Mouse (Mus musculus) heart, embryonic 13.5 days (tissue): ENCODE results near the gene Serpina5. TPM values are rescaled to one million over a fixed set of nuclear protein-coding genes. Genes with fewer than 3 reads are reported as not detected.

Experiments
- ATAC-seq: fragments of 200-750 bp; cut with Nextera tagmentation; 2 replicates; pipeline ENCODE4 v1.8.0; 2017; ENCODE audit warnings: moderate TSS enrichment; ENCODE audit not compliant: insufficient number of reproducible peaks, low FRiP score, low TSS enrichment; ENCODE audit errors: extremely low read depth
- H3K27ac ChIP-seq: fragments of 300-500 bp; sonication (generic); replicated peaks from 2 replicates; pipeline ENCODE4 v1.5.1; 2015; ENCODE audit warnings: moderate library complexity, mild to moderate bottlenecking, inconsistent platforms
- H3K27me3 ChIP-seq: fragments of 300-500 bp; sonication (generic); replicated peaks from 2 replicates; pipeline ENCODE4 v1.6.1; 2015; ENCODE audit warnings: mild to moderate bottlenecking, inconsistent platforms
- H3K36me3 ChIP-seq: fragments of 300-500 bp; sonication (generic); 2 replicates; pipeline ENCODE4 v1.6.1; 2015; ENCODE audit warnings: mild to moderate bottlenecking, inconsistent platforms
- H3K4me1 ChIP-seq: fragments of 300-500 bp; sonication (generic); 2 replicates; pipeline ENCODE4 v1.6.1; 2015; ENCODE audit warnings: inconsistent platforms
- H3K4me2 ChIP-seq: fragments of 300-500 bp; sonication (generic); 2 replicates; pipeline ENCODE4 v1.6.1; 2015; ENCODE audit warnings: inconsistent platforms, mild to moderate bottlenecking, moderate library complexity
- H3K4me3 ChIP-seq: fragments of 300-500 bp; sonication (generic); 2 replicates; pipeline ENCODE4 v1.5.1; 2015; ENCODE audit warnings: moderate library complexity, mild to moderate bottlenecking, inconsistent platforms
- H3K9ac ChIP-seq: fragments of 300-500 bp; sonication (generic); 2 replicates; pipeline ENCODE4 v1.6.1; 2015; ENCODE audit warnings: inconsistent platforms, mild to moderate bottlenecking, moderate library complexity
- H3K9me3 ChIP-seq: fragments of 300-500 bp; sonication (generic); 2 replicates; pipeline ENCODE4 v1.6.1; 2016; ENCODE audit warnings: inconsistent platforms
- WGBS: fragments of 180-500 bp; shearing (Covaris S2); methylation state at CpG from one replicate; pipeline ENCODE4 v1.1.7; 2015; ENCODE audit warnings: mixed read lengths; 5-methylcytosine and 5-hydroxymethylcytosine counted together
- polyA plus RNA-seq: library from polyadenylated mRNA; unstranded; fragments of >200 nt; fragmentation: Nextera tagmentation; extraction: Ambion mirVana; gene quantifications from 2 replicates; pipeline ENCODE4 v1.2.1, GENCODE M21; 2015

Gene Serpina5
- polyA plus RNA-seq, 1 experiment from 2014 or later: not detected

DNA sequence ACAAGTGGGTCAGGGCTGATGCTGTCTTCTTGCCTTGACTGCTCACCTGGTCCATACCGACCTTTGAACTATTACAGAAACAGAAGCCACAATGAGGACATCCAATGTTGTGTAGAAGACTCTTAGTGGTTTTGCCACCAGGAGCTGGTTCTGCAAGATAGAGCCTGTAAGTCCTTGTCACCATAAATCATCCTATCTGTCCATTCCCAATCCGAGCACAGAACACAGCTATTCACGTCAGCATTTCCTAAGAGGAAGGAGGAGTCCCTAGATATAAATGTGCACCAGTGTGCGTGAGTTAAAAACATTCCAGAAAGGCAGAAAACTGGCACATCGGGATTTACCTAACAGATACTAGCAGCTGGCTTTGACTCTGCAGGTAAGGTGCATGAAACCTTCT lies 26.8 kb downstream of the Serpina5 start, which contains the start of gene Serpina3b:
TSS of gene Serpina3b (plus strand) at position 301 of the 400 bp plus-strand sequence.
- ATAC-seq: no peak
- Histone ChIP-seq H3K27me3 (no peaks in the 10 kb centered on the region; the same call in none of the 2 replicates), H3K4me1 (peaks cover 33% of the 10 kb centered on the region), H3K36me3 (no peaks in the 10 kb centered on the region), H3K4me3 (no peak within 1 kb of the TSS), H3K4me2 (no peak within 1 kb of the TSS), H3K9ac (no peak within 1 kb of the TSS), H3K27ac (no peak within 1 kb of the TSS), H3K9me3 (no peaks in the 10 kb centered on the region)
- WGBS: 72% methylated on average over 5 of the region's 5 CpGs

DNA sequence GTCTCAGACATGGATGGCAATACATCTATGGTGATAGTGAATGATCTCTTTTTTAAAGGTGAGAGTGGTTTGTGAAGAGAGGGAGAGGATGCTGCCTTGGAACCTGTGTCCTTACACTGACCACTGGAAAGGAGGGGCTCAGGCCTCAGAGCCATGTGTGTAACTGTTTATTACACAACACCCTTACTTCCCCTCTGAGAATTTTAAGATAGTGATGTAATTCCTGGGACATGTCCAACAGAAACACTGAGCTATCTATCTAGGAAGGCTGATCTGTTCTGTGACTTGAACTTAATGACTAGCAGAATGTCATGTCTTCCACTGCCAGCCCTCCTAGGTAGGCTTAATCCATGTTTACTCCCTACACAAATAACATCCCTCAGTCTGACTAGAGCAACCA lies 30.1 kb downstream of the Serpina5 start:
- H3K27me3 ChIP-seq: no peaks in the 10 kb centered on the region; the same call in none of the 2 replicates
- peaks cover 14% of the 10 kb centered on the region; the same call in 1 of the 2 replicates for H3K4me1 ChIP-seq
- no peak for ATAC-seq
- no peak overlapping the region for H3K4me3 ChIP-seq
- no peaks in the 10 kb centered on the region for H3K36me3 ChIP-seq
- H3K9me3 ChIP-seq: no peaks in the 10 kb centered on the region
- peak overlapping the region; percentile 43 for H3K27ac ChIP-seq
- H3K9ac ChIP-seq: no peak overlapping the region
- no peak overlapping the region for H3K4me2 ChIP-seq

DNA sequence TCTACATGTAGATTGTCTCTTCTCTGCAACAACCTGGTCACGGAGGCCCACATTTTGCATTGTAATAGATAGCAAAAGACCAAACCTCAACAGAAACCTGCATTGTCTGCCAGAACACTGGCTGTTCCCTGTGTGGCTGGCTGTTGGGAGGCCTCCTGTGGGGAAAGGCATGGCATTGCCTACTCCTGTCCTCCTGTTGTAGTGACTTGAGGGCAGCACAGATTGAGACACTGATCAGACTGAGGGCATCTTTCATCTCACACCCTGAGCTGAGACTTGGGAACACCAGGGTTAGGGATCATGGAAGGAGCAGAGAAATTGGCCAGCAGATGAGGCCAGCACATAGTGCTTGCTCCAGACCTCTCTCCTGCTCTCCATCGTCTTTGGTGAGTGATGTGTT lies 37.3 kb downstream of the Serpina5 start:
- Histone ChIP-seq H3K9me3 (no peaks in the 10 kb centered on the region), H3K4me3 (no peak overlapping the region), H3K36me3 (no peaks in the 10 kb centered on the region), H3K9ac (no peak overlapping the region), H3K4me1 (no peaks in the 10 kb centered on the region), H3K4me2 (no peak overlapping the region), H3K27me3 (peaks cover 5% of the 10 kb centered on the region; the same call in 1 of the 2 replicates), H3K27ac (no peak overlapping the region)
- WGBS: 78% methylated on average over 2 of the region's 2 CpGs
- ATAC-seq: no peak

DNA sequence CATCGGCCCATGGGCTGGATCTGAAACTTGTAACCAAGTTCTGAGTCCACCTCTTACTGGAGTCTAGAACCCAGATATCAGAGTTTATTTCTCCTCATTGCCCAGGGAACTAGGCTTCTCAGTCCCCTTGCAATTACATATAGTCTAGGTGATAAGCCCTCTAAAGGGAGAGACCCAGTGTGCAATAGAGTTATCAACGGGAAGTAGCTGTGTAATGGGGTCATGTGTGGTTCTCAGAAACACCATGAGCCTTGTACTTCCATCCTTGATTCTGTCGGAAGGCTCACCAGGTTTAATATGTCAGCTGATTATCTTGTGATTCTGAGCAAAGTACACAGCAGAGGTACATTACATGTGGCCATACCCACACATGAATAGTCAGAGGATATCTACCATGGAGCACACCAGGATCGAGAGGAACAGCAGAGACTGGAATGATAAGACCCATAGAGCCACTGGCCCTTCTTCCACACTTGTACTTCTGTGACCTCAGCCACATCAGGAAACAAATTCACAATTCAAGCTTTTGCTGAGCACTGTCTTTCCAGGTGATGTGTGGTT lies 39.7 kb downstream of the Serpina5 start:
- Histone ChIP-seq H3K27ac (no peak overlapping the region), H3K4me1 (no peaks in the 10 kb centered on the region), H3K4me2 (no peak overlapping the region), H3K27me3 (peaks cover 5% of the 10 kb centered on the region; the same call in 1 of the 2 replicates), H3K4me3 (no peak overlapping the region), H3K36me3 (no peaks in the 10 kb centered on the region), H3K9ac (no peak overlapping the region), H3K9me3 (no peaks in the 10 kb centered on the region)
- ATAC-seq: no peak
- WGBS: 76% methylated on average over 4 of the region's 4 CpGs

DNA sequence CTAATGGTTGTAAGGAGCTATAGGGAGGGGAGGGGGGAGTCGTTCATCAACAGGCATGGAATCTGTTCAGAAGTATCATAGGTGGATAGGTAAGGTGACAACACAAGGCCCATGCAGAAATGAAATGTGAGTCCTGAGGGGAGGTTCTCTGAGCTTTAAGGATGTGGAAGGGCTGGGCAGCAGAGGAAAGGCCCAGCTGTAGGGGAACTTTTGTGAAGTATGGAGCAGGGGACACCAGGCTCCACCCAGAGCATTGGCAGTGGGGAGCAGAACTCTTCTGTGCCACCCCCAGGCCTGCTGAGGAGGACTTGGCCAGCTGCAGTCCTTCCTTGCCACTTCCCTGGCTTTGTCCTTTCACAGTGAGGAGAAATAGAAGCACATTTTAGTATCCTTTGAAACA lies 40.6 kb downstream of the Serpina5 start:
- WGBS: 81% methylated on average over 1 of the region's 1 CpGs
- Histone ChIP-seq H3K4me1 (no peaks in the 10 kb centered on the region), H3K9ac (no peak overlapping the region), H3K27ac (no peak overlapping the region), H3K4me2 (no peak overlapping the region), H3K4me3 (no peak overlapping the region), H3K36me3 (no peaks in the 10 kb centered on the region), H3K9me3 (no peaks in the 10 kb centered on the region), H3K27me3 (peaks cover 5% of the 10 kb centered on the region; the same call in 1 of the 2 replicates)
- ATAC-seq: no peak

DNA sequence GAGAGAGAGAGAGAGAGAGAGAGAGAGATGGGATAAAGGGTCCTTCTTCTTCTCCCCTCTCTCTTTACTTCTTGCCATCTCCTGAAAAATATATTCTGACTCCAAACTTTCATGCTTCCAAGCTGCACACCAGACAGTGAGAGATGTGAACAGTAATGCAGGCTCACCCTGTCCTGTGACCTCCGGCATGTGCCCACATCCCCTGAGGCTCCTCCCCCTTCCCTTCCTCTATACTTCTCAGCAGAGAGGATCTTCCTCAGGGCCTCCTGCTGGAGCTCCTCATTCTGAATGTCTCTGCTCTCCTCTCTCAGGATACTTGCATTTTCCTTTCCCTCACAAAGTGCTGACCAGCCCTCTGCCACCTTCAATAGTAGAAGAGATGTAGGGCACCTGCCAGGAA lies 41.5 kb downstream of the Serpina5 start:
- 59% methylated on average over 1 of the region's 1 CpGs for WGBS
- H3K4me2 ChIP-seq: no peak overlapping the region
- no peak overlapping the region for H3K4me3 ChIP-seq
- no peak for ATAC-seq
- no peak overlapping the region for H3K9ac ChIP-seq
- no peaks in the 10 kb centered on the region for H3K4me1 ChIP-seq
- no peak overlapping the region for H3K27ac ChIP-seq
- no peaks in the 10 kb centered on the region for H3K9me3 ChIP-seq
- H3K36me3 ChIP-seq: no peaks in the 10 kb centered on the region
- H3K27me3 ChIP-seq: peaks cover 5% of the 10 kb centered on the region; the same call in 1 of the 2 replicates

DNA sequence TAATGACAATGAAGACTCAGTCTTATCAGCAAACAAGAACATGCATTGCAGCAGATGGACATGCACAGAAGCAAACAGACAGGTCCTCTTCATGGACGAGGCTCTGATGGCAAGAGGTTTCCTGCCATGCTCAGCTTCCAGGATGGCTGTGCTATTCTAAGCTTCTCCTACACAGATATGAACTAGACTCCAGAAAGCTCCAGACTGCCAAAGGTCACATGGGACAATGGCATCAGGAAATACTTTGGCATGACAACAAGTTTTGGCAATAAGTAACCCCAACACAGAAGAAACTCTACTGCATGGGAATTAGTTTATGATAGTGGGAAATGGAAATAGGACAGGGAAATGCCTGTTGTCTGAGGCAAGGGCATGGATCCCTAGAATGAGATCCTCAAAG lies 42.4 kb downstream of the Serpina5 start:
- no peak for ATAC-seq
- Histone ChIP-seq H3K36me3 (no peaks in the 10 kb centered on the region), H3K4me2 (no peak overlapping the region), H3K9ac (no peak overlapping the region), H3K4me3 (no peak overlapping the region), H3K27me3 (peaks cover 5% of the 10 kb centered on the region; the same call in 1 of the 2 replicates), H3K27ac (no peak overlapping the region), H3K4me1 (no peaks in the 10 kb centered on the region), H3K9me3 (no peaks in the 10 kb centered on the region)
- 36% methylated on average over 1 of the region's 1 CpGs for WGBS

DNA sequence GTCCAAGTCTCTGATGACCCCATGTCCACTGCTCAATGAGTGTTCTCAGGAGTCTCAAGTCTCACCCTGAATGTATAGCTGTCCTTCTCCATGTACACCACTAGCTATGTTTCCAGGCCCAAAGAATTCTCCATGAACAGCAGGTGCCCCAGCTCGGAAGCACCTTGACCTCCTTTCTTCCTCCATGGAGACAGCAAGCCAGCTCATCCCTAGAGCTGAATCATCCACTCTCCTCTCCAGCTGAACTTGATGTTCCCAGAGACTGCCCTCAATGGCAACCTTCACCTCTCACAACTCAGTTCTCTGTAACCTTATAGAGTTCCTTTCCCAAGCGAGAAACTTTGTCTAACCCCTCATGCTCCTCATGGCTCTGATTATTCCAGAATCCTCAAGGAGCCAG lies 44.7 kb downstream of the Serpina5 start:
- no peak overlapping the region for H3K4me3 ChIP-seq
- ATAC-seq: no peak
- 61% methylated on average over 2 of the region's 2 CpGs for WGBS
- no peaks in the 10 kb centered on the region for H3K36me3 ChIP-seq
- H3K4me1 ChIP-seq: no peaks in the 10 kb centered on the region
- no peak overlapping the region for H3K27ac ChIP-seq
- no peak overlapping the region for H3K4me2 ChIP-seq
- H3K9ac ChIP-seq: no peak overlapping the region
- H3K9me3 ChIP-seq: no peaks in the 10 kb centered on the region
- no peaks in the 10 kb centered on the region; the same call in 1 of the 2 replicates for H3K27me3 ChIP-seq

DNA sequence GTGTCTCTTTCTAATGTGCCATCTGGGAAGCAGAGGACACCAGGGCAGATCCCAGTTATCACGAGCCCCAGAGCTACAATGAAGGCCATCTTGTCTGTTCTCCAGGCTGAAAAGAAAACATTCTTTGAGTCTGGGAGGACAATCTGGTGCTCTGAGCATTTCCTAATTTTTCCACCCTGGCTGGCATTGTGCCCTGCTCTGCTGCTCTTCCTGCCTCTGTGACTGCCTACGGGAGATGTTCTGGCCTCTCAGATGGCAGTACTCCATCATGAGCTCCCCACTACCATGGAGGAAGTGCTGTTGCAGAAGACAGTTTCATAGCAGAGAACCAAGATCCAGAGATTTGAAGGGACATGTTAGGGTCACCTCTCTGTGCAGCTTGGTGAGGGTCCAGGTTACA lies 51.1 kb downstream of the Serpina5 start:
- Histone ChIP-seq H3K4me3 (no peak overlapping the region), H3K4me1 (no peaks in the 10 kb centered on the region), H3K27me3 (no peaks in the 10 kb centered on the region; the same call in 1 of the 2 replicates), H3K36me3 (no peaks in the 10 kb centered on the region), H3K27ac (no peak overlapping the region), H3K9ac (no peak overlapping the region), H3K4me2 (no peak overlapping the region), H3K9me3 (no peaks in the 10 kb centered on the region)
- no peak for ATAC-seq
- 57% methylated on average over 2 of the region's 2 CpGs for whole genome bisulfite sequencing

DNA sequence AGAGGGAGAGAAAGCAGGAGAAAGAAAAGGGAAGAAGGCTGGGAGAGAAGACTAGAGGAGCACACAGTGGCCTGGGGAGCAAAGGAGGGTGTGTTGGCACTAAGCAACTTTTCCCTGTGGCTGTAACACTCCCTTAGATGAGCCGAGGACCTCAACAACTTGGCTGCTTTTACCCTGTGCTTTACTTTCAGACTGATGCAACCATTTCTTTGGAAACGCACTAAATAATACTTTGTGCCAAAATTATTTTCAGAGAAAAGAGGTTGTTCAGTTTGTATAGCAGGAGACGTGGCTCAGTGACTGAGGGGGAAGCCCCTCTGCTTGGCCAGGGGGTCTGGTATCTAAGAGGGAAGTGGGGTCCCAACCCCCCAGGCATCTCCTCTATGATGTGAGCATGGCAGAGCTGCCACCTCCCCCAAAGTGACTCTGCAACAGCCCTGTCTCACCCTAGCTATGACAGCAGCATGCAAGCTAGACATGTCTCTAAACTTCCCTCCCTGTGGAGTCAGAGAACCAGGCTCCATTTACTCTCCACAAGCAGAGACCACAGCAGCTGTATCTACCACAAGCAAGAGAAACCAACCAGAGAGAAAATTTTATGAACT lies 52.2 kb downstream of the Serpina5 start:
- no peak for ATAC-seq
- WGBS: 60% methylated on average over 3 of the region's 3 CpGs
- H3K4me1 ChIP-seq: no peaks in the 10 kb centered on the region

DNA sequence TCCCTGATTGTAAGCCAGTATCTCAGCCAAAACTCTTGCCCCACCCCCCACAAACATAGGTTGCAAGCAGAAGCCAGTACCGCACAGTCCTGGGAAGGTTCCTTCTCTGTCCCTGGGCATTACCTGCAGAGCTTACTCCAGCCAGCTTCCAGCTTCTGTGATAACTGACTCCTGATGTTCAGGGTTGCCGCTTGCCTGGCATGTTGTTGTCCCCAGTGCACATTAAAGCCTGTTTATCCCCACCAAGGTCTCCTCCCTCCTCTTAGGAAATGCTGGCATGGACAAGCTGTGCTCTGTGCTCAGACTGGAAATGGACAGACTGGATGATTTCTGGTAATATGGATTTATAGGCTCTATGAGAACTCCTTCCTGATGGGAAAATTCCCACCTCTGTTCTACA lies 52.7 kb downstream of the Serpina5 start, which contains the start of gene Serpina3c:
TSS of gene Serpina3c (minus strand) at position 215 of the 400 bp plus-strand sequence.
- H3K36me3 ChIP-seq: no peaks in the 10 kb centered on the region
- WGBS: 81% methylated on average over 2 of the region's 2 CpGs
- H3K27me3 ChIP-seq: no peaks in the 10 kb centered on the region; the same call in 1 of the 2 replicates
- no peak within 1 kb of the TSS for H3K4me2 ChIP-seq
- no peak within 1 kb of the TSS for H3K9ac ChIP-seq
- ATAC-seq: no peak
- H3K4me3 ChIP-seq: no peak within 1 kb of the TSS
- H3K27ac ChIP-seq: no peak within 1 kb of the TSS
- H3K9me3 ChIP-seq: no peaks in the 10 kb centered on the region
- H3K4me1 ChIP-seq: no peaks in the 10 kb centered on the region

More for the DNA sequence above, 52.2 kb downstream of the Serpina5 start:
- H3K9ac ChIP-seq: no peak overlapping the region
- H3K4me3 ChIP-seq: no peak overlapping the region
- no peak overlapping the region for H3K4me2 ChIP-seq
- no peaks in the 10 kb centered on the region for H3K9me3 ChIP-seq
- H3K27me3 ChIP-seq: no peaks in the 10 kb centered on the region; the same call in 1 of the 2 replicates
- no peak overlapping the region for H3K27ac ChIP-seq
- H3K36me3 ChIP-seq: no peaks in the 10 kb centered on the region
